Mouse (Mus musculus): Measurements from ENCODE around the gene Arl15.
"Not testable (repeated sequence)": the region's sequence is repeated elsewhere in the genome, so short reads cannot be mapped to it uniquely, and the experiment has no call there.

DNA sequence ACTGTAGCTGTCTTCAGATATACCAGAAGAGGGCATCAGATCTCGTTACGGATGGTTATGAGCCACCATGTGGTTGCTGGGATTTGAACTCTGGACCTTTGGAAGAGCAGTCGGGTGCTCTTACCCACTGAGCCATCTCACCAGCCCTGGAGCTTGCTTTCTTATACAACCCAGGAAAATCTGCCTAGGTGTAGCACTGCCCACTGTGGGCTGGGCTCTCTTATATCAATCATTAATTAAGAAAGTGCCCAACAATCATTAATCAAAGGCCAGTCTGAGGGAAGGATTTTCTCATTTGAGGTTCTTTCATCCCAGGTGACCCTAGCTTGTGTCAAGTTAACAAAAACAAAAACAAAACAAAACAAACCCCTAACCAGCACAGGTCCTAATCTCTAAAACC is 4.3 kb upstream of the Arl15 start:
- TF ChIP-seq CTCF (IDR thresholded peaks at IDR 0.05; ENCODE audit: borderline replicate concordance, extremely low read depth, insufficient read depth, insufficient read length); POLR2A (IDR thresholded peaks at IDR 0.05; ENCODE audit: borderline replicate concordance, extremely low read depth, insufficient read depth, insufficient read length, poor library complexity, severe bottlenecking): not testable (repeated sequence)

Measured in brain, embryonic 14.5 days (tissue).